Mouse (Mus musculus): ENCODE measurements around the gene Dusp1. TPM values are rescaled to one million over a fixed set of nuclear protein-coding genes. Genes with fewer than 3 reads are reported as not detected.

Gene Dusp1
- total RNA-seq, 2 experiments from 2014 or later: 14.9 to 20.9 TPM

DNA sequence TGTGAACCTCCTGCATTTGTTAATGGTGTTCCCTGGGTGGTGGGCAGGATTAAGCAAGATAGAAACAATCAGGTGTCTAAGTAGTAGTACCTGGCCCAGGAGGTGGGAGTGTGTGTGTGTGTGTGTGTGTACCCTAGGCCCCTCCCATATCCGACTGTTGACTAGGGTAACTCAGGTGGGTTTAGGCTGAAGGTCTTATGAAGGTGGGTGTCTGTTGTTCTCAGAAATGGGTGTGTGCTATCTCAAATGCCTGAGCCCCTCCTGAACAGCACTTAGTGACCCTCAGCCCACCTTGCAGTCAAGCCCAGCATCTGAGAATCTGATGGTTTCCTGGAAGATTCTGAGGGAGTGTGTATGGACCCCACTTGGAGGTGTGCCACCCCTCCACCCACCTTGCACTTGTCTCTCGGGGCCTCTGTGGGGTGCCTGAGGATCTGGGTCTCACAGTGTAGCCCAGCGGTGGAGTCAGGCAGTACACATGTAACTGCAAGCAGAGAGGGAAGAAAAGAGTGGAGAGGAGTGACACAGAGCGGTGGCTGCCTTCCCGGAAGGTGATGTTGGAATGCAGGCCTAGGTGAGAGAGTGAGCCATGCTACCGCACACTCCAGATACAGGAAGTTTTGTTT, 35.0 kb upstream of the Dusp1 start:
- TF ChIP-seq CTCF (conservative IDR thresholded peaks at IDR 0.05): peak; percentile 59
- no peak overlapping the region for H3K4me3 ChIP-seq
- H3K27ac ChIP-seq: peak overlapping the region; percentile 79
- no peak for DNase-seq (ENCODE audit: low spot score in 2 of 2)

DNA sequence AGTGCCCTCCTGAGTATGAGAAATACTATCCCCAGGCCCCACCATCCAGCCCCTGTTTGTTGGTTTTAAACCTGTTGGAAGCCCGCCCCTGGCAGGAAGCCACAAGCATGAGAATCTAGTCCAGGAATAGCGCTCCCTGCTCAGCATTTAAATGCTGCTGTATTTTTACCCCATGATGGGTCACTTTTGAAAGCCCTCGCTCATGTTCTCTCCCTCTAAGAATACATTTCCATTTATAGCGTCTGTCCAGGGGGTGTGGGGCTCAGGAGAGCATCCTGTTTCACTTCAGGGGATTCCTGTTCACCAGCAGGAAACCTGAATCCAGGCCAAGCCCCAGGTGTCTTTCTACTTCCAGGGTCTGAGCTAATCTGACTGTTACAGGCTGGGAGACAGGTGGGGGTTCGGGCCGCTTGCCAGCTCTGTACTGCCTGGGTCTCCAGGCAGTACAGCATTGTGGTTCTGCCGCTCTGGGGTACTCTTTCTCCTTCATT, 34.3 kb upstream of the Dusp1 start:
- no peak overlapping the region; the same call in 1 of the 2 replicates for H3K4me3 ChIP-seq
- peak in 1 of 2 experiments; percentile 28 for DNase-seq (ENCODE audit: low spot score in 2 of 2)
- no peak for TF ChIP-seq CTCF (conservative IDR thresholded peaks at IDR 0.05)
- peak overlapping the region; percentile 79 for H3K27ac ChIP-seq

DNA sequence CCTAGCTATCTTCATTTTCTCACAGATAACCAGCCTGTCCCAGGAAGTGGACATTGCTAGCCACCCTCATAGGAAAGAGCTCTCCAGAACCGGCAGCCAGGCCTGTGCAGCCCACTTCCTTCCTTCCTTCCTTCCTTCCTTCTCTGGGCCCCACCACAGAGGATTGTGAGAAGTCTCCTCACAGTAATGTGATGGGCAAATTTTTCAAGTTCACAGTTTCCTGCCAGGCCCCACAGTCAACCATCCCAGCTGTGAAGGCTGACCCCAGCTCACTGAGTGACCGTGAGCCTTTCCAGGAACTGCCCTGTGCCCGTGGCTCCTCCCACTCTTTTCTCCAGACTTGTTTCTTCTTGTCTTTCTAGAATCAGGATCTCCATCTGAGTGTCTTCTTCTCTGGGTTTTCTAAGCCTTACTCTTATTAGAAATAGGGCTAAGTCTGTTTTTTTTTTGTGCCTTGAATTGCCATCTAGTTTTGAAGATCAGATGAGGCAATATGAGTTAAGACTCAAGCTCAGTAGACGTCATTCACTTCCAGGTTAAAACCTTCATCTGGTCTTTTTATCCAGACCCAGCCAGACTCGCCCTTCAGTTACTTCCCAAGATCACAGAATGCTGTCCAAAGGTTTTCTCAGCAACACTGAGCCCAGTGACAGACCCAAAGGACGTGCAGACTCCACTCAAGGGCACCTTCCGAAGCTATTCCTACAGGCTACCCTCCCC, 33.7 kb upstream of the Dusp1 start:
- no peak for TF ChIP-seq CTCF (conservative IDR thresholded peaks at IDR 0.05)
- peak overlapping the region; percentile 79 for H3K27ac ChIP-seq
- DNase-seq (ENCODE audit: low spot score in 2 of 2): no peak
- H3K4me3 ChIP-seq: no peak overlapping the region

GRCm38 (mm10) chr17:26594958-26595357, 33.0 kb upstream of the Dusp1 start:
- H3K27ac ChIP-seq: peak overlapping the region; percentile 79; the same call in 1 of the 2 replicates
- H3K4me3 ChIP-seq: no peak overlapping the region
- no peak for TF ChIP-seq CTCF (conservative IDR thresholded peaks at IDR 0.05)
- DNase-seq (ENCODE audit: low spot score in 2 of 2): no peak

- TF ChIP-seq CTCF (conservative IDR thresholded peaks at IDR 0.05): no peak
- no peak overlapping the region for H3K4me3 ChIP-seq
- no peak overlapping the region for H3K27ac ChIP-seq
- no peak for DNase-seq (ENCODE audit: low spot score in 2 of 2)
Observed at GRCm38 (mm10) chr17:26594171-26594570, 32.2 kb upstream of the Dusp1 start.

DNA sequence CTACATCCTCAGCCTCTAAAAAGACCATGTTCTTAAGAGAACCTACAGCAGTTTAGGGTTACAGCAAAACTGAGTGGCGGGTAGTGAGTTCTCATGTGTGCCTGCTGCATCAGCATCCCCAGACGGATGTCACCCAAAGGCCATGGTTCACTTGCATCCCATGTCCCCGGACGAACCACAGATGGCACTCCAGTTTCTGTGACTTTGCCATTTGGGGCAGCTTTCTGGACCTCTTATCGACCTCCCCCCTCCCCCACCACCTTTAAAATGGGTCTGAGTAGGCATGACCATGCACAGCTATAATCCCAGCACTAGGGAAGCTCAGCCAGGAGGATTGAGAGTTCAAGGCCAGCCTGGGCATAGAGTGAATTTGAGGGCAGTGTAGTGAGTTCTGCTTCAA, 31.3 kb upstream of the Dusp1 start:
- DNase-seq (ENCODE audit: low spot score in 2 of 2): no peak
- H3K4me3 ChIP-seq: no peak overlapping the region
- no peak for TF ChIP-seq CTCF (conservative IDR thresholded peaks at IDR 0.05)
- H3K27ac ChIP-seq: no peak overlapping the region

DNA sequence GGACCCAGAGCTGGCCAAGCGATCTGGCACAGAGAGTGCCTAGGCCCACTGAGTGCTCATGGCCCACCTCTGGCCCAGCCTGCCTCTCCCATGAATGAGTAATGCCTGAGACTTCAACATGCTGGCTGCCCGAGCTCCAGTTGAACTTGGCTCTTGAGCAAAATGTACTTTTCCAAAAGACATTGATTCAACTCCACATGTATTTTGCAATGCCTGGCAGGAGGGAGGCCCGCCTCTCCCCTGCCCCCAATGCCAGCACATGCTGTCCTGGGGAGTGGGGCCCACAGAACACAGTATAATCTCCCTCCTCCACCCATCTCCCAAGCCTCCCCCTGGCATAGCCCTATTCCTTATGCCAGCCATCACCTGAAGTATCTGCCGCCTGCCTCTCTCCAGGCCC, 30.6 kb upstream of the Dusp1 start:
- TF ChIP-seq CTCF (conservative IDR thresholded peaks at IDR 0.05): no peak

GRCm38 (mm10) chr17:26587961-26588487, 26.1 kb upstream of the Dusp1 start:
- no peak for DNase-seq (ENCODE audit: low spot score in 2 of 2)
- TF ChIP-seq CTCF (conservative IDR thresholded peaks at IDR 0.05): no peak
- no peak overlapping the region for H3K27ac ChIP-seq
- no peak overlapping the region for H3K4me3 ChIP-seq

More for the DNA sequence above, 30.6 kb upstream of the Dusp1 start:
- H3K4me3 ChIP-seq: no peak overlapping the region
- H3K27ac ChIP-seq: 0 out of 2 replicates have a peak overlapping the region, but pooled peaks have one; percentile 36
- no peak for DNase-seq (ENCODE audit: low spot score in 2 of 2)

DNA sequence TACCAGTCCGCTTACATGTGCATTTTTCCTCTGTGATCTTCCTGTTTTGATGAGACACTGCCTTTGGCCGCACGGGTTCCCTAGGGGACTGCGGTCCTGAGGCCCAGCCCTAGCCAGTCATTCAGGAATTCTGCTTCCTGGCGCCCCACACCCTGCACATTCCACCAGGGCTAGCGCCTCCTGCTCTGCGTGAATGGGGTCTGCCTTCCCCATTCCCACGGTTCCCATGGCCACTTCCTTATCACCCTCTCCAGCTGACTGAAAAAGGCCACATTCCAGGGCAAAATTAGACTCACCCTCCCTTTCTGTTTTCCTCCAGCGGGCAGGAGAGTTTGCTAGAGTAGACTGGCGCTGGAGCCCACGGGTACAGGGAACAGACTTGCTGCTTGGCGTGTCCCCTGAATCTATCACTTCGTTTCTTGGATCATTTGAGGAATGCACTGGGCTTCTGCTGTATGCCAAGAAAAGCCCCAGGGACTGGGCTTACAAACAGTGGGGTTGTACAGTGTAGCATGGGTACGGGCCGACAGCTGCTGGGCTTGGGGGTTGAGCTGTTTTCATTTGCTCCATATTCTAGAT, 22.7 kb upstream of the Dusp1 start:
- TF ChIP-seq CTCF (conservative IDR thresholded peaks at IDR 0.05): no peak; the same call in 1 of the 2 replicates
- H3K4me3 ChIP-seq: no peak overlapping the region
- peak overlapping the region; percentile 67 for H3K27ac ChIP-seq
- DNase-seq (ENCODE audit: low spot score in 2 of 2): no peak

DNA sequence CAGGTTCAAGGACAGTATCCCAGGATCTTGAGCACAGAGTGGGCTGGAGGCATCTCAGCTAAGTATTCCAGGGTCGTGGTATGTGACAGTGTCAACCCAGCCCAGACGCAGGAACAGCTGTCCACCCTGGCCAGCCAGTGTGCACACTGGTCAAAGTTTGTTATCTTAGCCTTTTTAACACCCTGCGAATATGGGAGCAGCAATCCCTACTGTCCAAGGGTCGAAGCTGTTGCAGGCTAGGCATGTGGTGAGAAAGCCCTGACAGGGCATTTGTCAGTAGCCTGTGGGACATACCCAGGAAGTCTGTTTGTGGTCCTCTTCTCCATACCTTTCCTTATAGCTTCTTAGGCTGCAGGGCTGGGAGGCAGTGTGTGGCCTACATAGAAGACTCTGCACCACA, 22.1 kb upstream of the Dusp1 start:
- Histone ChIP-seq H3K27ac (peak overlapping the region; percentile 67; the same call in 1 of the 2 replicates), H3K4me3 (no peak overlapping the region)
- no peak for TF ChIP-seq CTCF (conservative IDR thresholded peaks at IDR 0.05)
- no peak for DNase-seq (ENCODE audit: low spot score in 2 of 2)

DNA sequence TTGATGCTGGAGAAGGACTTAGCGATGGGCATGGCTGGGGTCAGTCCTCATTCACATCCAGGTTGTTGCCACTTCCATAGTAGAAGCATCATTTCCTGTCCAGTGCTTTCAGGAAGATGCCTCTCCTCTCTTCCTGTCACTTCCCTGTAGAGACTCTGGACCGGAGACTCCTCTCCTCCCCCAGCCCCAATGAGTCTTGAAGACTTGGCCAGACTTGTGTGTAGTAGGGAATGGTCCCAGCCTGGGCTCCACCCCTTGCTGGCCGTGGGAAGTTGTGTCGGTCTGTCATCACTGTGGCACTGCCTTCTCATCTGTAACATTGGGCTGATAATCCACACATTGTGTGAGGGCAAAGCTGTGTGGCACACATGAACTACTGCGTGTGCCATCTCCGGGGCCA, 21.7 kb upstream of the Dusp1 start:
- no peak for TF ChIP-seq CTCF (conservative IDR thresholded peaks at IDR 0.05)
- no peak for DNase-seq (ENCODE audit: low spot score in 2 of 2)
- H3K4me3 ChIP-seq: no peak overlapping the region
- peak overlapping the region; percentile 67; the same call in 1 of the 2 replicates for H3K27ac ChIP-seq

DNA sequence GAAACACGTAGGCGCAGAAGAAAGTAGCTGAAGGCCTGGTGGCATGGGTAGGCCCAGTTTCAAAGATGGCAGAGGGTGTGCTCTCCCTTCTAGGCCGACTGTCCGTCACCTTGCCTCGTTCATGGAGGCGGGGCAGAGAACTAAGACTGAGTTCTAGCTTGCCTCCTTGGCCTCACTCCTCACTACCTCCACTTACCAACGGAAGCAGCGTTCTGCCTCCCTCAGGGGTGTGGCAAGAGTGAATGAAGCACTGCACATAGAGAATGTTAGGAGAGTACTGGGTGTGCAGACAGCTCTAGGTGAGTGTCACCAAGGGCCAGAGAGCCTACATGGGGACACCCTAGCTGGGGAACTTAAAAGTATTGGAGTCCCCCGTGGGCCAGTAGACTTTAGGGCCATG, 21.1 kb upstream of the Dusp1 start:
- no peak overlapping the region; the same call in 1 of the 2 replicates for H3K27ac ChIP-seq
- no peak overlapping the region for H3K4me3 ChIP-seq
- TF ChIP-seq CTCF (conservative IDR thresholded peaks at IDR 0.05): no peak
- no peak for DNase-seq (ENCODE audit: low spot score in 2 of 2)

DNA sequence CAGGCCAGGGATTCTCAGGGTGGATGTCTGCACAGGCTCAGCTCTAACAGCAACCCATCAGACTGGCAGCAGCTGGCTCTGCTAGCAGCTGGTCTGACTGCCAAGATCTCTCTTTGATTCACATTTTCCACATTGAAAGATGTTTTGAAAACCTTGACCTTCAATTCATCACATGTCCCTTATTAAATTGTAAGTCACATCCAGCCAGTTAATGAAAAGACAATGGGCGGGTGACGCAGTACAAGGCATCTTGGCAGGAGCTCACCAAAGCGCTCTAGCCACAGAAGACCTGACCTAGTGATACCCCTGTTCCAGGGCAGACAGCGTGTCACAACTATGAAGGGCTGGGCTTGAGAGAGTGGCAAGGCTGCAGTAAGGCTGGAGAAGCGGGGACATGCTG, 20.4 kb upstream of the Dusp1 start:
- peak overlapping the region; percentile 62; the same call in 1 of the 2 replicates for H3K27ac ChIP-seq
- no peak overlapping the region for H3K4me3 ChIP-seq
- DNase-seq (ENCODE audit: low spot score in 2 of 2): peak; percentile 21 to 55
- no peak for TF ChIP-seq CTCF (conservative IDR thresholded peaks at IDR 0.05)
